Mouse (Mus musculus): ENCODE data around the gene Plcl2. TPM values are rescaled to one million over a fixed set of nuclear protein-coding genes. Genes with fewer than 3 reads are reported as not detected.

Plcl2 gene
- polyA plus RNA-seq, 1 experiment from 2014 or later: 5.6 TPM

- Histone ChIP-seq H3K9ac (no peak overlapping the region), H3K27me3 (ENCODE audit: insufficient read depth, low read length) (no peaks in the 10 kb centered on the region), H3K9me3 (ENCODE audit: low read depth, low read length) (no peaks in the 10 kb centered on the region), H3K4me3 (ENCODE audit: low read depth, low read length) (no peak overlapping the region), H3K4me2 (no peak overlapping the region), H3K27ac (ENCODE audit: low read depth) (no peak overlapping the region), H3K36me3 (ENCODE audit: insufficient read depth) (no peaks in the 10 kb centered on the region), H3K4me1 (ENCODE audit: insufficient read depth) (no peaks in the 10 kb centered on the region; the same call in 1 of the 2 replicates)
- TF ChIP-seq CTCF (IDR thresholded peaks at IDR 0.05; ENCODE audit: low read depth): no peak
- ATAC-seq (ENCODE audit: insufficient read depth) (no peak), DNase-seq (no peak)
- WGBS: 68% methylated on average over 7 of the region's 7 CpGs
Observed at GRCm38 (mm10) chr17:50674580-50674979, 165.4 kb downstream of the Plcl2 start.

GRCm38 (mm10) chr17:50675231-50675630, 166.0 kb downstream of the Plcl2 start:
- Histone ChIP-seq H3K4me1 (ENCODE audit: insufficient read depth) (no peaks in the 10 kb centered on the region; the same call in 1 of the 2 replicates), H3K4me3 (ENCODE audit: low read depth, low read length) (no peak overlapping the region), H3K4me2 (no peak overlapping the region), H3K36me3 (ENCODE audit: insufficient read depth) (no peaks in the 10 kb centered on the region), H3K27ac (ENCODE audit: low read depth) (peak overlapping the region; percentile 48; the same call in 1 of the 2 replicates), H3K9ac (no peak overlapping the region), H3K27me3 (ENCODE audit: insufficient read depth, low read length) (no peaks in the 10 kb centered on the region), H3K9me3 (ENCODE audit: low read depth, low read length) (no peaks in the 10 kb centered on the region)
- WGBS: 54% methylated on average over 11 of the region's 11 CpGs
- TF ChIP-seq CTCF (IDR thresholded peaks at IDR 0.05; ENCODE audit: low read depth): no peak
- peak; percentile 56 for DNase-seq
- ATAC-seq (ENCODE audit: insufficient read depth): no peak

- whole genome bisulfite sequencing: 91% methylated on average over 14 of the region's 14 CpGs
- DNase-seq: no peak
- H3K9me3 ChIP-seq (ENCODE audit: low read depth, low read length): no peaks in the 10 kb centered on the region
- H3K9ac ChIP-seq: no peak overlapping the region
- ATAC-seq (ENCODE audit: insufficient read depth): no peak
- no peak overlapping the region for H3K4me2 ChIP-seq
- H3K27me3 ChIP-seq (ENCODE audit: insufficient read depth, low read length): no peaks in the 10 kb centered on the region
- no peaks in the 10 kb centered on the region for H3K36me3 ChIP-seq (ENCODE audit: insufficient read depth)
- TF ChIP-seq CTCF (IDR thresholded peaks at IDR 0.05; ENCODE audit: low read depth): no peak
- no peak overlapping the region for H3K4me3 ChIP-seq (ENCODE audit: low read depth, low read length)
- no peaks in the 10 kb centered on the region; the same call in 1 of the 2 replicates for H3K4me1 ChIP-seq (ENCODE audit: insufficient read depth)
- peak overlapping the region; percentile 65 for H3K27ac ChIP-seq (ENCODE audit: low read depth)
Observed at GRCm38 (mm10) chr17:50677334-50677733, 168.1 kb downstream of the Plcl2 start.

DNA sequence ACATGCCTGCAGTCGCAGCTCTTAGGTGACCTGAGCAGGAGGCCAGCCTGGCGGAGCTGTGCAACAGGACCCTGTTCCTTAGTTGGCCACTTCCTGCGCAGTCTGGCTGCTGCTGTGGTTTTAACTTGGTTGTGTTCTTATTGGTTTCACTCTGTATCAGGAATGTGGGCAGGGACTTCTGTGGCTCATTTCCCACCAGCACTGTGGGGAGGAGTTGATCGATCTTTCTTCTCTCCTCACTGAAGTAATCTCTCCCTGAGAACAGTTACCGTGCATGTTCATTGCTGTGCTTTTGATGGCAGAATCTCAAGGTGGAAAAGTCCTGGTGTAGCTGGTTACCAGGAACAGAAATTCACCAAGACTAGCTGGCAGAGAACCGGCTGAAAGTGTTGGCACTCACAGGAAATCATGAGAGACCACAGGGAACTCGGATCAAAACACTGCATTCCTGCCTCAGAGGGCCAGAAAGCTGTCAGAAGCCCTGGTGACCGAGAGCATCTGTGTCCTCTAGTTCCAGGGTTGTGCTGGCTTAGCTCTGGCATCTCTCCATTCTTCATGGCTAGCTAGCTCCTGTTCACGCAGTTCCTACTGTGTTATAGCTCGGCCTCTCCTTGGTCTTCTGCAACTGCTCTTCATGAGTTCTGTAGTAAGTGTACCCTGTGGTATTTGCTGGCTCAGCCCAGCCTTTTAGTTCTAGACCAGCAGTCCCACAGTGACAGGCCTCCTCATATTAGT, 168.9 kb downstream of the Plcl2 start:
- no peak overlapping the region for H3K9ac ChIP-seq
- H3K27ac ChIP-seq (ENCODE audit: low read depth): peak overlapping the region; percentile 65
- H3K27me3 ChIP-seq (ENCODE audit: insufficient read depth, low read length): no peaks in the 10 kb centered on the region
- peak overlapping the region; percentile 20; the same call in 1 of the 2 replicates for H3K4me2 ChIP-seq
- H3K4me3 ChIP-seq (ENCODE audit: low read depth, low read length): no peak overlapping the region
- no peaks in the 10 kb centered on the region for H3K9me3 ChIP-seq (ENCODE audit: low read depth, low read length)
- ATAC-seq (ENCODE audit: insufficient read depth) (peak; percentile 87), DNase-seq (peak; percentile 82)
- 39% methylated on average over 10 of the region's 10 CpGs for WGBS
- no peak for TF ChIP-seq CTCF (IDR thresholded peaks at IDR 0.05; ENCODE audit: low read depth)
- H3K4me1 ChIP-seq (ENCODE audit: insufficient read depth): no peaks in the 10 kb centered on the region; the same call in 1 of the 2 replicates
- no peaks in the 10 kb centered on the region for H3K36me3 ChIP-seq (ENCODE audit: insufficient read depth)

DNA sequence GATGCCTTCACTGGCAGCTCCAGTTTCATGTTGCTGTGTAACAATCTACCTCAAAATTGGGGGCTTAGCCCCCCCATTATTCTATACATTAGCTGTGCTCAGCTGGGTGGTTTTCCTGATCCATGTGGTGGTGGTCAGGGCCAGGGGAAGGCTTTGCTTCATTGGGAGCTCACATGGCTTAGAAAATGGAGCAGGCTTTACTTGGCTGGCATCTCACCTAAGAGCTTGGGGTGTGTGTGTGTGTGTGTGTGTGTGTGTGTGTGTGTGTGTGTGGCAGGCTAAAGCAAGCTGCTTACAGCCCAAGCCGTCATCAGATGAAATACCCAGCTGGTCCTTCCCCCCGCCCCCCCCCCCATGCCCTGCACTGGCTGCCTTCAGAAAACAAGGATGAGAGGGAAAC, 169.5 kb downstream of the Plcl2 start:
- no peak overlapping the region for H3K4me2 ChIP-seq
- H3K4me1 ChIP-seq (ENCODE audit: insufficient read depth): no peaks in the 10 kb centered on the region; the same call in 1 of the 2 replicates
- 0 out of 2 replicates have a peak, but pooled peaks have one; percentile 5 for ATAC-seq (ENCODE audit: insufficient read depth)
- WGBS: 72% methylated on average over 2 of the region's 2 CpGs
- H3K27me3 ChIP-seq (ENCODE audit: insufficient read depth, low read length): no peaks in the 10 kb centered on the region
- no peak overlapping the region for H3K9ac ChIP-seq
- H3K9me3 ChIP-seq (ENCODE audit: low read depth, low read length): no peaks in the 10 kb centered on the region
- no peak for TF ChIP-seq CTCF (IDR thresholded peaks at IDR 0.05; ENCODE audit: low read depth)
- H3K36me3 ChIP-seq (ENCODE audit: insufficient read depth): no peaks in the 10 kb centered on the region
- peak overlapping the region; percentile 65 for H3K27ac ChIP-seq (ENCODE audit: low read depth)
- no peak for DNase-seq
- no peak overlapping the region for H3K4me3 ChIP-seq (ENCODE audit: low read depth, low read length)

- H3K9me3 ChIP-seq (ENCODE audit: low read depth, low read length): no peaks in the 10 kb centered on the region
- 81% methylated on average over 12 of the region's 12 CpGs for WGBS
- DNase-seq (no peak), ATAC-seq (ENCODE audit: insufficient read depth) (no peak)
- no peaks in the 10 kb centered on the region for H3K36me3 ChIP-seq (ENCODE audit: insufficient read depth)
- H3K27me3 ChIP-seq (ENCODE audit: insufficient read depth, low read length): no peaks in the 10 kb centered on the region
- no peak overlapping the region for H3K9ac ChIP-seq
- H3K4me3 ChIP-seq (ENCODE audit: low read depth, low read length): no peak overlapping the region
- no peaks in the 10 kb centered on the region; the same call in 1 of the 2 replicates for H3K4me1 ChIP-seq (ENCODE audit: insufficient read depth)
- TF ChIP-seq CTCF (IDR thresholded peaks at IDR 0.05; ENCODE audit: low read depth): no peak
- no peak overlapping the region for H3K4me2 ChIP-seq
- H3K27ac ChIP-seq (ENCODE audit: low read depth): no peak overlapping the region
Observed at GRCm38 (mm10) chr17:50679613-50680534, 170.7 kb downstream of the Plcl2 start.

GRCm38 (mm10) chr17:50682696-50683095, 173.5 kb downstream of the Plcl2 start:
- no peak for ATAC-seq (ENCODE audit: insufficient read depth)
- Histone ChIP-seq H3K27me3 (ENCODE audit: insufficient read depth, low read length) (no peaks in the 10 kb centered on the region), H3K4me1 (ENCODE audit: insufficient read depth) (no peaks in the 10 kb centered on the region), H3K9ac (no peak overlapping the region), H3K27ac (ENCODE audit: low read depth) (no peak overlapping the region), H3K9me3 (ENCODE audit: low read depth, low read length) (no peaks in the 10 kb centered on the region), H3K36me3 (ENCODE audit: insufficient read depth) (peaks cover under 1% of the 10 kb centered on the region; the same call in 1 of the 2 replicates), H3K4me3 (ENCODE audit: low read depth, low read length) (no peak overlapping the region), H3K4me2 (no peak overlapping the region)
- WGBS: 54% methylated on average over 3 of the region's 3 CpGs
- no peak for DNase-seq
- TF ChIP-seq CTCF (IDR thresholded peaks at IDR 0.05; ENCODE audit: low read depth): no peak
